Mouse (Mus musculus): Measurements from ENCODE around the gene Dusp28. TPM values are rescaled to one million over a fixed set of nuclear protein-coding genes. Genes with fewer than 3 reads are reported as not detected.

Gene Dusp28
- polyA plus RNA-seq, 1 experiment from 2014 or later: 12.1 TPM

- no peak overlapping the region for H3K4me3 ChIP-seq (ENCODE audit: low read depth, low read length)
- peaks cover 13% of the 10 kb centered on the region for H3K4me1 ChIP-seq (ENCODE audit: control insufficient read depth, insufficient read depth, low read length)
- ATAC-seq (ENCODE audit: insufficient number of reproducible peaks, insufficient read depth, low FRiP score, low read depth): no peak
- peaks cover 22% of the 10 kb centered on the region for H3K36me3 ChIP-seq (ENCODE audit: control insufficient read depth, insufficient read depth, low read length)
- no peak overlapping the region for H3K9ac ChIP-seq (replicated peaks; ENCODE audit: low read depth, low read length)
- 67% methylated on average over 3 of the region's 3 CpGs for WGBS
- no peak overlapping the region for H3K27ac ChIP-seq (ENCODE audit: low read length)
- no peaks in the 10 kb centered on the region for H3K27me3 ChIP-seq (ENCODE audit: control insufficient read depth, insufficient read depth, low read length)
- peaks cover 5% of the 10 kb centered on the region; the same call in 1 of the 2 replicates for H3K9me3 ChIP-seq (ENCODE audit: control insufficient read depth, low read depth, low read length)
- 0 out of 2 replicates have a peak overlapping the region, but pooled peaks have one; percentile 56 for H3K4me2 ChIP-seq (replicated peaks; ENCODE audit: low read depth, low read length)
Observed at GRCm38 (mm10) chr1:92936467-92936866, 29.7 kb downstream of the Dusp28 start.

- Histone ChIP-seq H3K36me3 (ENCODE audit: control insufficient read depth, insufficient read depth, low read length) (peaks cover 23% of the 10 kb centered on the region), H3K27ac (ENCODE audit: low read length) (no peak overlapping the region; the same call in 1 of the 2 replicates), H3K9me3 (ENCODE audit: control insufficient read depth, low read depth, low read length) (peaks cover 5% of the 10 kb centered on the region; the same call in 1 of the 2 replicates), H3K27me3 (ENCODE audit: control insufficient read depth, insufficient read depth, low read length) (no peaks in the 10 kb centered on the region), H3K9ac (replicated peaks; ENCODE audit: low read depth, low read length) (no peak overlapping the region), H3K4me1 (ENCODE audit: control insufficient read depth, insufficient read depth, low read length) (peaks cover 13% of the 10 kb centered on the region), H3K4me2 (replicated peaks; ENCODE audit: low read depth, low read length) (no peak overlapping the region), H3K4me3 (ENCODE audit: low read depth, low read length) (no peak overlapping the region)
- no peak for ATAC-seq (ENCODE audit: insufficient number of reproducible peaks, insufficient read depth, low FRiP score, low read depth)
- 81% methylated on average over 3 of the region's 3 CpGs for WGBS
Observed at GRCm38 (mm10) chr1:92937797-92938196, 31.0 kb downstream of the Dusp28 start.

- H3K9ac ChIP-seq (replicated peaks; ENCODE audit: low read depth, low read length): no peak overlapping the region
- peaks cover 9% of the 10 kb centered on the region for H3K4me1 ChIP-seq (ENCODE audit: control insufficient read depth, insufficient read depth, low read length)
- no peak overlapping the region for H3K27ac ChIP-seq (ENCODE audit: low read length)
- peaks cover 39% of the 10 kb centered on the region for H3K36me3 ChIP-seq (ENCODE audit: control insufficient read depth, insufficient read depth, low read length)
- 96% methylated on average over 4 of the region's 4 CpGs for WGBS
- H3K27me3 ChIP-seq (ENCODE audit: control insufficient read depth, insufficient read depth, low read length): no peaks in the 10 kb centered on the region
- no peak overlapping the region for H3K4me2 ChIP-seq (replicated peaks; ENCODE audit: low read depth, low read length)
- no peak for ATAC-seq (ENCODE audit: insufficient number of reproducible peaks, insufficient read depth, low FRiP score, low read depth)
- H3K4me3 ChIP-seq (ENCODE audit: low read depth, low read length): no peak overlapping the region
- H3K9me3 ChIP-seq (ENCODE audit: control insufficient read depth, low read depth, low read length): no peaks in the 10 kb centered on the region
Observed at GRCm38 (mm10) chr1:92939746-92940145, 33.0 kb downstream of the Dusp28 start.

GRCm38 (mm10) chr1:92943219-92943989 lies 36.6 kb downstream of the Dusp28 start:
- no peak overlapping the region for H3K4me2 ChIP-seq (replicated peaks; ENCODE audit: low read depth, low read length)
- H3K36me3 ChIP-seq (ENCODE audit: control insufficient read depth, insufficient read depth, low read length): peaks cover 61% of the 10 kb centered on the region
- H3K27me3 ChIP-seq (ENCODE audit: control insufficient read depth, insufficient read depth, low read length): no peaks in the 10 kb centered on the region
- no peaks in the 10 kb centered on the region for H3K4me1 ChIP-seq (ENCODE audit: control insufficient read depth, insufficient read depth, low read length)
- WGBS: 96% methylated on average over 19 of the region's 19 CpGs
- ATAC-seq (ENCODE audit: insufficient number of reproducible peaks, insufficient read depth, low FRiP score, low read depth): no peak
- no peak overlapping the region for H3K27ac ChIP-seq (ENCODE audit: low read length)
- no peak overlapping the region for H3K4me3 ChIP-seq (ENCODE audit: low read depth, low read length)
- no peaks in the 10 kb centered on the region for H3K9me3 ChIP-seq (ENCODE audit: control insufficient read depth, low read depth, low read length)
- H3K9ac ChIP-seq (replicated peaks; ENCODE audit: low read depth, low read length): no peak overlapping the region

- no peak overlapping the region for H3K4me3 ChIP-seq (ENCODE audit: low read depth, low read length)
- no peak overlapping the region for H3K27ac ChIP-seq (ENCODE audit: low read length)
- no peaks in the 10 kb centered on the region for H3K4me1 ChIP-seq (ENCODE audit: control insufficient read depth, insufficient read depth, low read length)
- 92% methylated on average over 3 of the region's 3 CpGs for WGBS
- no peak overlapping the region for H3K9ac ChIP-seq (replicated peaks; ENCODE audit: low read depth, low read length)
- H3K9me3 ChIP-seq (ENCODE audit: control insufficient read depth, low read depth, low read length): no peaks in the 10 kb centered on the region
- no peak overlapping the region for H3K4me2 ChIP-seq (replicated peaks; ENCODE audit: low read depth, low read length)
- H3K27me3 ChIP-seq (ENCODE audit: control insufficient read depth, insufficient read depth, low read length): no peaks in the 10 kb centered on the region
- no peak for ATAC-seq (ENCODE audit: insufficient number of reproducible peaks, insufficient read depth, low FRiP score, low read depth)
- H3K36me3 ChIP-seq (ENCODE audit: control insufficient read depth, insufficient read depth, low read length): peaks cover 39% of the 10 kb centered on the region
Observed at GRCm38 (mm10) chr1:92947966-92948365, 41.2 kb downstream of the Dusp28 start.

GRCm38 (mm10) chr1:92949426-92949825 lies 42.6 kb downstream of the Dusp28 start:
- Histone ChIP-seq H3K9ac (replicated peaks; ENCODE audit: low read depth, low read length) (no peak overlapping the region), H3K27ac (ENCODE audit: low read length) (no peak overlapping the region), H3K4me3 (ENCODE audit: low read depth, low read length) (no peak overlapping the region), H3K36me3 (ENCODE audit: control insufficient read depth, insufficient read depth, low read length) (peaks cover 28% of the 10 kb centered on the region), H3K4me2 (replicated peaks; ENCODE audit: low read depth, low read length) (no peak overlapping the region), H3K4me1 (ENCODE audit: control insufficient read depth, insufficient read depth, low read length) (no peaks in the 10 kb centered on the region), H3K9me3 (ENCODE audit: control insufficient read depth, low read depth, low read length) (no peaks in the 10 kb centered on the region), H3K27me3 (ENCODE audit: control insufficient read depth, insufficient read depth, low read length) (no peaks in the 10 kb centered on the region)
- no peak for ATAC-seq (ENCODE audit: insufficient number of reproducible peaks, insufficient read depth, low FRiP score, low read depth)
- WGBS: 57% methylated on average over 6 of the region's 6 CpGs

- no peaks in the 10 kb centered on the region for H3K27me3 ChIP-seq (ENCODE audit: control insufficient read depth, insufficient read depth, low read length)
- no peak within 1 kb of the TSS for H3K9ac ChIP-seq (replicated peaks; ENCODE audit: low read depth, low read length)
- 64% methylated on average over 5 of the region's 5 CpGs for WGBS
- ATAC-seq (ENCODE audit: insufficient number of reproducible peaks, insufficient read depth, low FRiP score, low read depth): peak; percentile 73
- no peaks in the 10 kb centered on the region for H3K9me3 ChIP-seq (ENCODE audit: control insufficient read depth, low read depth, low read length)
- H3K27ac ChIP-seq (ENCODE audit: low read length): peak within 1 kb of the TSS; percentile 39; the same call in 1 of the 2 replicates
- H3K4me2 ChIP-seq (replicated peaks; ENCODE audit: low read depth, low read length): peak within 1 kb of the TSS; percentile 22
- H3K36me3 ChIP-seq (ENCODE audit: control insufficient read depth, insufficient read depth, low read length): peaks cover 22% of the 10 kb centered on the region
- no peaks in the 10 kb centered on the region for H3K4me1 ChIP-seq (ENCODE audit: control insufficient read depth, insufficient read depth, low read length)
- H3K4me3 ChIP-seq (ENCODE audit: low read depth, low read length): peak within 1 kb of the TSS; percentile 8
Observed at GRCm38 (mm10) chr1:92950607-92951006, 43.8 kb downstream of the Dusp28 start, which contains the start of gene Gpr35. Gene Gpr35, plus strand, starts transcription at chr1:92950865.

- no peaks in the 10 kb centered on the region for H3K36me3 ChIP-seq (ENCODE audit: control insufficient read depth, insufficient read depth, low read length)
- no peaks in the 10 kb centered on the region for H3K27me3 ChIP-seq (ENCODE audit: control insufficient read depth, insufficient read depth, low read length)
- H3K4me1 ChIP-seq (ENCODE audit: control insufficient read depth, insufficient read depth, low read length): no peaks in the 10 kb centered on the region
- no peaks in the 10 kb centered on the region for H3K9me3 ChIP-seq (ENCODE audit: control insufficient read depth, low read depth, low read length)
- H3K27ac ChIP-seq (ENCODE audit: low read length): no peak overlapping the region
- WGBS: 72% methylated on average over 2 of the region's 2 CpGs
- H3K4me2 ChIP-seq (replicated peaks; ENCODE audit: low read depth, low read length): no peak overlapping the region
- H3K9ac ChIP-seq (replicated peaks; ENCODE audit: low read depth, low read length): no peak overlapping the region
- H3K4me3 ChIP-seq (ENCODE audit: low read depth, low read length): no peak overlapping the region
- no peak for ATAC-seq (ENCODE audit: insufficient number of reproducible peaks, insufficient read depth, low FRiP score, low read depth)
Observed at GRCm38 (mm10) chr1:92953641-92954040, 46.9 kb downstream of the Dusp28 start.
